Mouse (Mus musculus): ENCODE measurements at regions not wholly inside any gene's neighbourhood (a gene's known extent, or its start where the extent isn't known, plus 50 kb on each side); places are given as distances from the start of the nearest gene placed in this dataset.

GRCm38 (mm10) chr1:52397460-52397859 is 103.0 kb downstream of the Nab1 start:
- no peak for DNase-seq (ENCODE audit: low spot score in 2 of 2)

GRCm38 (mm10) chr1:52392933-52393332 is 107.5 kb downstream of the Nab1 start:
- DNase-seq (ENCODE audit: low spot score in 2 of 2) = no peak

- DNase-seq (ENCODE audit: low spot score in 2 of 2) = no peak
Observed at GRCm38 (mm10) chr1:52388836-52389235, 111.6 kb downstream of the Nab1 start.

- peak; percentile 48 to 78 for DNase-seq (ENCODE audit: low spot score in 2 of 2)
Observed at GRCm38 (mm10) chr1:52388118-52388517, 112.4 kb downstream of the Nab1 start.

GRCm38 (mm10) chr1:52387062-52387461 is 113.4 kb downstream of the Nab1 start:
- DNase-seq (ENCODE audit: low spot score in 2 of 2) = no peak

GRCm38 (mm10) chr1:52375320-52375719 is 125.2 kb downstream of the Nab1 start:
- DNase-seq (ENCODE audit: low spot score in 2 of 2) = no peak

GRCm38 (mm10) chr1:52374666-52375065 is 125.8 kb downstream of the Nab1 start:
- DNase-seq (ENCODE audit: low spot score in 2 of 2) = no peak

GRCm38 (mm10) chr1:52373817-52374216 is 126.7 kb downstream of the Nab1 start:
- DNase-seq (ENCODE audit: low spot score in 2 of 2) = no peak

- no peak for DNase-seq (ENCODE audit: low spot score in 2 of 2)
Observed at GRCm38 (mm10) chr1:52366386-52366785, 133.4 kb upstream of the Gls start.

- no peak for DNase-seq (ENCODE audit: low spot score in 2 of 2)
Observed at GRCm38 (mm10) chr1:52363625-52364024, 130.6 kb upstream of the Gls start.

GRCm38 (mm10) chr1:52362976-52363375 is 129.9 kb upstream of the Gls start:
- no peak for DNase-seq (ENCODE audit: low spot score in 2 of 2)

- peak; percentile 48 to 68 for DNase-seq (ENCODE audit: low spot score in 2 of 2)
Observed at GRCm38 (mm10) chr1:52354041-52354582, 121.1 kb upstream of the Gls start.

- DNase-seq (ENCODE audit: low spot score in 2 of 2) = no peak
Observed at GRCm38 (mm10) chr1:52342127-52342526, 109.1 kb upstream of the Gls start.

GRCm38 (mm10) chr1:52338704-52339103 is 105.7 kb upstream of the Gls start:
- no peak for DNase-seq (ENCODE audit: low spot score in 2 of 2)

- no peak for DNase-seq (ENCODE audit: low spot score in 2 of 2)
Observed at GRCm38 (mm10) chr1:52338243-52338642, 105.2 kb upstream of the Gls start.

GRCm38 (mm10) chr1:52336696-52337095 is 103.7 kb upstream of the Gls start:
- DNase-seq (ENCODE audit: low spot score in 2 of 2) = no peak

GRCm38 (mm10) chr1:52332013-52332412 is 99.0 kb upstream of the Gls start:
- DNase-seq (ENCODE audit: low spot score in 2 of 2) = peak; percentile 47 to 49

- peak; percentile 65 to 70 for DNase-seq (ENCODE audit: low spot score in 2 of 2)
Observed at GRCm38 (mm10) chr1:52331442-52331841, 98.4 kb upstream of the Gls start.

GRCm38 (mm10) chr1:52330496-52330895 is 97.5 kb upstream of the Gls start:
- DNase-seq (ENCODE audit: low spot score in 2 of 2) = no peak

- no peak for DNase-seq (ENCODE audit: low spot score in 2 of 2)
Observed at GRCm38 (mm10) chr1:52328507-52328906, 95.5 kb upstream of the Gls start.

- DNase-seq (ENCODE audit: low spot score in 2 of 2) = no peak
Observed at GRCm38 (mm10) chr1:52324356-52324755, 91.3 kb upstream of the Gls start.

GRCm38 (mm10) chr1:52312076-52312633 is 79.1 kb upstream of the Gls start:
- no peak for DNase-seq (ENCODE audit: low spot score in 2 of 2)

- DNase-seq (ENCODE audit: low spot score in 2 of 2) = peak; percentile 43 to 59
Observed at GRCm38 (mm10) chr1:52306892-52307291, 73.9 kb upstream of the Gls start.
